Mouse (Mus musculus) limb, embryonic 13.5 days (tissue): ENCODE results near the gene Fbxl13. TPM values are rescaled to one million over a fixed set of nuclear protein-coding genes. Genes with fewer than 3 reads are reported as not detected.
"Not testable (repeated sequence)": the region's sequence is repeated elsewhere in the genome, so short reads cannot be mapped to it uniquely, and the experiment has no call there.

ENCODE experiments used
- ATAC-seq: fragments of 200-750 bp; cut with Nextera tagmentation; 2 replicates; pipeline ENCODE4 v1.8.0; 2017; ENCODE audit warnings: low read depth, moderate number of reproducible peaks, moderate TSS enrichment; ENCODE audit not compliant: low FRiP score
- H3K27ac ChIP-seq: fragments of 300-500 bp; sonication (generic); 2 replicates; pipeline ENCODE4 v1.5.1; 2015; ENCODE audit warnings: inconsistent platforms, mild to moderate bottlenecking, moderate library complexity
- H3K27me3 ChIP-seq: fragments of 300-500 bp; sonication (generic); 2 replicates; pipeline ENCODE4 v1.6.1; 2015; ENCODE audit warnings: mild to moderate bottlenecking, inconsistent platforms
- H3K36me3 ChIP-seq: fragments of 300-500 bp; sonication (generic); 2 replicates; pipeline ENCODE4 v1.6.1; 2015; ENCODE audit warnings: inconsistent platforms, mild to moderate bottlenecking, moderate library complexity
- H3K4me1 ChIP-seq: fragments of 300-500 bp; sonication (generic); 2 replicates; pipeline ENCODE4 v1.6.1; 2015; ENCODE audit warnings: inconsistent platforms
- H3K4me2 ChIP-seq: fragments of 300-500 bp; sonication (generic); replicated peaks from 2 replicates; pipeline ENCODE4 v1.6.1; 2015; ENCODE audit warnings: inconsistent platforms, mild to moderate bottlenecking, moderate library complexity
- H3K4me3 ChIP-seq: fragments of 300-500 bp; sonication (generic); 2 replicates; pipeline ENCODE4 v1.5.1; 2015; ENCODE audit warnings: moderate library complexity, mild to moderate bottlenecking, inconsistent platforms
- H3K9ac ChIP-seq: fragments of 300-500 bp; sonication (generic); 2 replicates; pipeline ENCODE4 v1.6.1; 2015; ENCODE audit warnings: mild to moderate bottlenecking, inconsistent platforms
- H3K9me3 ChIP-seq: fragments of 300-500 bp; sonication (generic); 2 replicates; pipeline ENCODE4 v1.6.1; 2016; ENCODE audit warnings: inconsistent platforms
- WGBS: fragments of 180-500 bp; shearing (Covaris S2); methylation state at CpG from one replicate; pipeline ENCODE4 v1.1.7; 2015; 5-methylcytosine and 5-hydroxymethylcytosine counted together
- polyA plus RNA-seq: library from polyadenylated mRNA; unstranded; fragments of >200 nt; fragmentation: Nextera tagmentation; extraction: Ambion mirVana; gene quantifications from 2 replicates; pipeline ENCODE4 v1.2.1, GENCODE M21; 2015

Fbxl13 gene
- polyA plus RNA-seq, 1 experiment from 2014 or later: 0.08 TPM

DNA sequence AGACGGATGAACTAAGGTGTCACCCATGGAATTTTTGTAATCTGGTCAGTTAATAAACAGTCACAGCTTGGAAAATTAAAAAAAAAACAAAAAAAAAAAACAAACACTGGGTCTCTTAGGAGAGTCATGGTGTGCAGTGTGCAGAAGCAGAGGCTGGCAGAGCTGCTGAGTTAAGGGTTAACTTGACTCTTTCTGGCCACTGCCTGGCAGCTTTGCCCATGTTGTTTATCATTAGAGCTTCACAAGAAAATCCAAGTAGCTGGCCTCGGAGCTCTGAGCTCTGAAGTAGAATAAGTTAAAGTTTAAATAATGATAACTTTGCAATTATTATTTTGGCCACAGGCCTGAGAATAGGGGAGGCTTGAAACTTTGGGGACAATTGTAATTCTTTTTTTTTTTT lies 45.9 kb downstream of the Fbxl13 start:
- not testable (repeated sequence) for H3K9ac ChIP-seq, H3K4me3 ChIP-seq, ATAC-seq, H3K27ac ChIP-seq, H3K4me2 ChIP-seq, H3K9me3 ChIP-seq, H3K4me1 ChIP-seq, H3K36me3 ChIP-seq, H3K27me3 ChIP-seq
- WGBS: 73% methylated on average over 2 of the region's 2 CpGs

DNA sequence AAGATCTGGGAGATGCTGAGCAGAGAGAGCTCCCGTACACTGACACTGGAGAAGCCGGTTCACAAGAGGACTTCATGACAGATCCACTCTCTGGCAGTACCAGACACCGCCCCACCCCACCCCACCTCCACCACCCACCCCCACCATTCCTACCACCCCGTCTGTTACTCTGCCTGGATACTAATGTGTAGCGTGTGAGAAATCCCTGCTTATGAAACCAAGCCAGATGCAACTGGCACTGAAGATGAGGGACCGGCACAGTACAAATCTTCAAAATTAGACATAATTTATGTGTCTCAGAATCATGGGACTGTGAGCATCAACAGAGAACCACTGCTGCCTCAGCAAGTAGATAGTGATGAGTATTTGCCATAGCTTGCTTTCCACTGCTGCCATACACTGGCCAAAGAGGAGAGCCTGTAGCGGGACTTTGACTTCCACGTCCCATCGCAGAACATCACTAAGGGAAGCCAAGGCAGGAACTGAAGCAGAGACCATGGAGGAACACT lies 52.2 kb downstream of the Fbxl13 start:
- H3K27me3 ChIP-seq: no peaks in the 10 kb centered on the region
- no peak overlapping the region for H3K4me2 ChIP-seq
- H3K4me1 ChIP-seq: peaks cover 24% of the 10 kb centered on the region
- H3K4me3 ChIP-seq: no peak overlapping the region
- no peak overlapping the region for H3K9ac ChIP-seq
- no peak overlapping the region for H3K27ac ChIP-seq
- no peaks in the 10 kb centered on the region for H3K36me3 ChIP-seq
- no peaks in the 10 kb centered on the region for H3K9me3 ChIP-seq
- no peak for ATAC-seq
- WGBS: 85% methylated on average over 9 of the region's 9 CpGs

DNA sequence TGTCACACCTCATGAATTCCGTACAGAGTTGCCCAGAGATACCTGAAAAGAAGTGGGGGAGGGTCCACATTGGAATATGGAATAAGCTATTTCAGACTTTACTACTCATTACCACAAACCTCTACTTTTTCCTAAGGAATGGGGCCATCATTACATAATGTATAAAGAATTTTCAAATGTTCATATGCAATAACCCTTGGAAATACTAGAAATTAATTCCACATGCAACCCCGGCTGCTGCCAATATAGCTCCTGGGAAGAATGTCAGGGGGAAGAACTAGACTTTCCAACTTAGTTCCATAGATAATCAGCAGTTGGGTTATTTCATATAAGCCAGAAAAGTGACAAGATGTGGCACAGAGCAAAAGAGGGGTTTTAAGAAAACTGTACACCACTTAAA lies 53.3 kb downstream of the Fbxl13 start:
- Histone ChIP-seq H3K4me3 (no peak overlapping the region), H3K9ac (no peak overlapping the region), H3K27me3 (no peaks in the 10 kb centered on the region), H3K4me1 (peaks cover 27% of the 10 kb centered on the region), H3K36me3 (no peaks in the 10 kb centered on the region), H3K4me2 (no peak overlapping the region), H3K27ac (peak overlapping the region; percentile 44; the same call in 1 of the 2 replicates), H3K9me3 (no peaks in the 10 kb centered on the region)
- WGBS: 25% methylated on average over 2 of the region's 2 CpGs
- peak; percentile 78 for ATAC-seq

DNA sequence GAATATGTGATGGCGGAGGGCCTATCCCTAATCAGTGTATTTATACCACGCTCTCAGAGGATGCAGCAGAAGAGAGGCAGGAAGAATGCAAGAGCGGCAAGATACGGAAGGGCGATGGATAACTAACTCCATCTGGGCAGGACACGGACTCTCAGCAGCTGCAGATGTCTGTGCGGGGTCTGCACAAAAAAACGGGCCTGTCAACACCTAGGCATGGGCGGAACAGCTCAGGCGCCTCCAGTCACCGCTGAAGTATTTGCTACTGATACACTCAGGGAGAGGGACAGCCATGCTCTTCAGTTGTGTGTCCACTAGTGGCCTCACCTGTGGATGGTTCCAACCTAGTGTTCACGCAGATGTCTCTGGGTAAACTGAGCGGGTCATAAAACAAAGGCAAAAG lies 57.2 kb downstream of the Fbxl13 start:
- no peak for ATAC-seq

DNA sequence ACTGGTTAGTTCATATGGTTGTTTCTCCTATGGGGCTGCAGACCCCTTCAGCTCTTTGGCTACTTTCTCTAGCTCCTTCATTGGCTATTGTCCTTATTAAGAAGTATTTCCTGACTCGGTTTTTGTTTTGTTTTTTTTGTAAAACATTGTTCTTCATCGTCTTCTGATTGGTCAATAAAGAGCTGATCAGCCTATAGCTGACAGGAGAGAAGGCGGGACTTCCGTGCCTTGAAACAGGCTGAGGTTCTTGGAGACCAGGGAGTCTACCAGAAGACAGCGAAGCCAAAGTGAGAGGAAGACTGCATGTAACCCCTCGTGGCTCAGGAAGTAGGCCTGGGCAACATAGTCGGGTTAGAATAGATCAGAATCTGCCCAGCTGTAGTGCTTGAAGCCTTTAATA lies 57.8 kb downstream of the Fbxl13 start:
- ATAC-seq: no peak
- WGBS: 78% methylated on average over 7 of the region's 7 CpGs
- H3K9me3 ChIP-seq: no peaks in the 10 kb centered on the region

More for the DNA sequence above, 57.2 kb downstream of the Fbxl13 start:
- peaks cover 32% of the 10 kb centered on the region for H3K4me1 ChIP-seq
- H3K4me3 ChIP-seq: no peak overlapping the region
- no peaks in the 10 kb centered on the region for H3K9me3 ChIP-seq
- no peak overlapping the region for H3K9ac ChIP-seq
- 61% methylated on average over 13 of the region's 13 CpGs for WGBS
- no peak overlapping the region; the same call in 1 of the 2 replicates for H3K27ac ChIP-seq
- H3K27me3 ChIP-seq: no peaks in the 10 kb centered on the region
- H3K4me2 ChIP-seq: no peak overlapping the region
- H3K36me3 ChIP-seq: no peaks in the 10 kb centered on the region

DNA sequence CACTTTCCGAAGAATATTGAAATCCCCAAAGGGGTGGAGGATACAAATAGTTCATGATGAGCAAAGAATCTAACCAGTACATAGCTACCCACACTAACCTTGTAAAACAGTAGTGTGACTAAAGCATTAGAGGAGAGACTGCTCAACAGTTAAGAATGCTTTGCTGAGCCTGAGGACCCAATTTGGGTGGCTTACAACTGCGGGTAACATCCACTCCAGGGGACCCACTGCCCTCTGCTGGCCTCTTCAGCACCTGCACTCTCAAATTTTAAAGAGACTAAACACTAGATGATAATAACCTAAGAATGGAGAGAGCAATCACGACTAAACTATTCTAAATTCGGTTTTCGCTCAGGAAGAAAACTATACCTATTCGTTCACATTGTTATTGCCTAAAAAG lies 58.7 kb downstream of the Fbxl13 start:
- WGBS: 55% methylated on average over 6 of the region's 6 CpGs
- Histone ChIP-seq H3K4me3 (no peak overlapping the region), H3K36me3 (no peaks in the 10 kb centered on the region), H3K9me3 (no peaks in the 10 kb centered on the region), H3K27me3 (no peaks in the 10 kb centered on the region), H3K27ac (no peak overlapping the region), H3K4me2 (no peak overlapping the region), H3K9ac (no peak overlapping the region), H3K4me1 (peaks cover 18% of the 10 kb centered on the region)
- ATAC-seq: no peak

More for the DNA sequence above, 57.8 kb downstream of the Fbxl13 start:
- no peaks in the 10 kb centered on the region for H3K27me3 ChIP-seq
- no peak overlapping the region for H3K4me2 ChIP-seq
- no peak overlapping the region for H3K27ac ChIP-seq
- no peaks in the 10 kb centered on the region for H3K36me3 ChIP-seq
- no peak overlapping the region for H3K4me3 ChIP-seq
- no peak overlapping the region for H3K9ac ChIP-seq
- peaks cover 27% of the 10 kb centered on the region for H3K4me1 ChIP-seq

DNA sequence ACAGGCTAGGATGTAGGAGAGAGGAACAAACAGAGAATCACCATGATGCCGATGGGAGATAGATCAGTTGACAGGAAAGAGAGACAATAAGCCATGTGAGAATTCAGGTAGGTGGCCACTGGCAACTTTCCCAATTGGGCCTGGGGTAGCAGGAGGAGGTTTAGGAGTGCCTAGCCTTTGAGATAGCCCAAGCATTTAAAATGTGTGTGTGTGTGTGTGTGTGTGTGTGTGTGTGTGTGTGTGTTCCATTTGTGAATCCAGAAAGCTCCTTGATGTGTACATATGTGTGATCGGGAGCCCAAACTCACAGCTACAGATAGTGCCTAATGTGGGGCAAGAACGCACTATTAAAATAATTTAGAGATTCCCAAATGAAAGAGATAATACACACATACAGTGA lies 67.3 kb downstream of the Fbxl13 start:
- ATAC-seq: no peak

DNA sequence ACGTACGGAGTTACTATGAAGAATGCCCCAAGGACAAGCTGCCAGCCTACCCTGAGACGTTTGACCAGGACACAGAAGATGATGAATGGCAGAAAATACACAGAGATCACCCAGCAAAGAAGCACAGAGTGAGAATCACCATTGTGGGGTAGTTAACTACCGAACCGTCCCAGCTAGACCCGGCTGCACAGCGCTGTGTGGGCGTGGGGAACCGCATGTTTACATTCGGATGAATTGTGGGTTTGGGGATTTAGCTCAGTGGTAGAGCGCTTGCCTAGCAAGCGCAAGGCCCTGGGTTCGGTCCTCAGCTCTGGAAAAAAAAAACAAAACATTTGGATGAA lies 70.3 kb downstream of the Fbxl13 start:
- Histone ChIP-seq H3K4me2 (no peak overlapping the region), H3K36me3 (peaks cover 21% of the 10 kb centered on the region), H3K4me3 (no peak overlapping the region), H3K27ac (peak overlapping the region; percentile 44; the same call in 1 of the 2 replicates), H3K27me3 (no peaks in the 10 kb centered on the region), H3K9ac (no peak overlapping the region), H3K4me1 (peaks cover 38% of the 10 kb centered on the region), H3K9me3 (no peaks in the 10 kb centered on the region)
- 85% methylated on average over 13 of the region's 13 CpGs for WGBS
- no peak for ATAC-seq

More for the DNA sequence above, 67.3 kb downstream of the Fbxl13 start:
- no peaks in the 10 kb centered on the region for H3K9me3 ChIP-seq
- H3K27me3 ChIP-seq: no peaks in the 10 kb centered on the region
- H3K4me1 ChIP-seq: peaks cover 26% of the 10 kb centered on the region
- no peak overlapping the region for H3K27ac ChIP-seq
- no peak overlapping the region for H3K4me3 ChIP-seq
- H3K4me2 ChIP-seq: no peak overlapping the region
- WGBS: 85% methylated on average over 3 of the region's 3 CpGs
- no peak overlapping the region for H3K9ac ChIP-seq
- peaks cover 13% of the 10 kb centered on the region; the same call in 1 of the 2 replicates for H3K36me3 ChIP-seq

DNA sequence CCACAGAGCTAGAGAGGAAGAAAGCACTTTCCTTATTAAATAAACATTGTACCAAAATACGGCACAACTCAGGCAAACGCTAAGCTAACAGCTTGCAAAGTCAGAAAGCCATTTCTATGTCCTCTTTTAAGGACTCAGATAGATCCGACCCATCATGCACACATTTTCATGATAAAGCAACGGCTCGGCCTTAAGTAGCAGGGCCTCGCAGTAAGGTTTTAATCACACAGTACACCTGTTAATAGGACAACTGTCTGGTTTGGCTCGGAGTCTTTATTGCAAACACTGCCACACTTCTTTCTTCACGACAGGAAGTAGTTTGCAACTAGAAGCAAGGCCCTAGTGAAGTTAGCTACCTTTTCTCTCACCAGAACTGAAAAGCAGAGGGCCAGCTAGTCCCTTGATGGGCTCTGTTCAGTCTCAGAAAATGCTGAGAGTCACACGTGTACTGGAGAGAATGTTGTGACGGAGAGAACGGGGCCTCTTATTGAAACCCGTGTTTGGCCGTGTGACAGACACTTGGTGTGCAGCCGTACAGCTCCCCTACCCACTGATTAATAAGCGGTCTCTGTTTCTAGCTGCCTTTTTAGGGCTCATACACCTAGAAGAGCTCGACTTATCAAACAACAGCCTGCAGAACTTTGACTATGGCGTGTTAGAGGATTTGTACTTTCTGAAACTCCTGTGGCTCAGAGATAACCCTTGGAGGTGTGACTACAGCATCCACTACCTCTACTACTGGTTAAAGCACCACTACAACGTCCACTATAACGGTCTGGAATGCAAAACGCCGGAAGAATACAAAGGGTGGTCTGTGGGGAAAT lies 70.8 kb downstream of the Fbxl13 start:
- peaks cover 22% of the 10 kb centered on the region for H3K36me3 ChIP-seq
- ATAC-seq: no peak
- H3K27me3 ChIP-seq: no peaks in the 10 kb centered on the region
- WGBS: 46% methylated on average over 21 of the region's 21 CpGs
- peaks cover 40% of the 10 kb centered on the region for H3K4me1 ChIP-seq
- H3K9me3 ChIP-seq: no peaks in the 10 kb centered on the region
- H3K27ac ChIP-seq: peak overlapping the region; percentile 44; the same call in 1 of the 2 replicates
- no peak overlapping the region for H3K9ac ChIP-seq
- no peak overlapping the region for H3K4me2 ChIP-seq
- no peak overlapping the region for H3K4me3 ChIP-seq

DNA sequence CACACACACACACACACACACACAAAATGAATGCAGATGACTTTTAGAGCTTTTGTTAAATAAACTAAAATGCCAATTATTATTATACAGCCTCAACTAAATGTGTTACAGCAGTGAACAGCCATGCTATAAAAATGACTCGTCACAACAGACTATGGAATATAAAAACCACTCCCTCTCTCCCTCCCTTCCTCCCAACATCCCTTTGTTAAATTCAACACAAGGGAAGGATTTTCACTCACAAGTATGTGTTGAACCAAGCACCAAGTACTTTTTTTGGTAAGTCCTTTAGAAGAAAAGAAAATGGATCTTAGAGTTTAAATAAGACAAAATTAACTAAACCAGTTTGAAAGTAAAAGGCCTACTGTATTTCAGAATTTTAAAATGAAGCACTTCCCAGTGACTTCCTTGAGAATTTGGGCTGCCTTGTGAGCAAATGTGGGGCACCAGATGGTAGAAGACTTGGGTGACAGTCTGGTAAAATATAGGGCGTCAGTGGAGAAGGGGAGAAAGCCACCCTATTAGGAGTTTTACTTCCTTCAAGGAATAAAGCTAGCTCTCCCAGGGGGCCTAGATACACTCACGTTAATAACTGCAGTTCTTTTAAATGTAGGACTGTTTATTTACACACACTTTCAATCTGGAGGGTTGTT lies 72.5 kb downstream of the Fbxl13 start:
- Histone ChIP-seq H3K27me3 (no peaks in the 10 kb centered on the region), H3K36me3 (peaks cover 25% of the 10 kb centered on the region), H3K9ac (no peak overlapping the region), H3K4me2 (no peak overlapping the region), H3K4me3 (no peak overlapping the region), H3K9me3 (no peaks in the 10 kb centered on the region), H3K4me1 (peaks cover 52% of the 10 kb centered on the region), H3K27ac (no peak overlapping the region)
- 36% methylated on average over 3 of the region's 3 CpGs for WGBS
- no peak for ATAC-seq

DNA sequence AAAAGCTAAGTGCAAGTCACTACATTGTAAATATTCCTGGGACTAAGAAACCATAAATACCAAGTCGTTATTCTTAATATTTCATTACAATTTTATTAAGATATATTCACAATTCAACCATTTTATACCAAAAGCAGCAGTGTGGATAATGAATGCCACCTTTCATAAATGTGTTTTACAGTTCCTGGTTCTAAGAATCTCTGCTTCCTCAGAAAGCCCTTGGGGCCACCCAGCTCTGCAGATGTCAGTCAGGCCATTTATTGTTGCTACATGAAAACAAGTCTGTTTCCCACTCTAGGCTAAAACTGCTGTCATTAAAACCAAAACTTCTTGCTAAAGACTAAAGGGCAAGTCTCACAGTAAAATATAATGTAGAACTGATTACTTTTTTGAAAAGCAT lies 77.7 kb downstream of the Fbxl13 start:
- Histone ChIP-seq H3K4me3 (no peak overlapping the region), H3K9me3 (no peaks in the 10 kb centered on the region), H3K36me3 (peaks cover 27% of the 10 kb centered on the region), H3K27ac (peak overlapping the region; percentile 77; the same call in 1 of the 2 replicates), H3K27me3 (no peaks in the 10 kb centered on the region), H3K9ac (no peak overlapping the region), H3K4me1 (peaks cover 52% of the 10 kb centered on the region), H3K4me2 (no peak overlapping the region)
- 41% methylated on average over 1 of the region's 1 CpGs for WGBS
- ATAC-seq: peak; percentile 71; the same call in 1 of the 2 replicates

DNA sequence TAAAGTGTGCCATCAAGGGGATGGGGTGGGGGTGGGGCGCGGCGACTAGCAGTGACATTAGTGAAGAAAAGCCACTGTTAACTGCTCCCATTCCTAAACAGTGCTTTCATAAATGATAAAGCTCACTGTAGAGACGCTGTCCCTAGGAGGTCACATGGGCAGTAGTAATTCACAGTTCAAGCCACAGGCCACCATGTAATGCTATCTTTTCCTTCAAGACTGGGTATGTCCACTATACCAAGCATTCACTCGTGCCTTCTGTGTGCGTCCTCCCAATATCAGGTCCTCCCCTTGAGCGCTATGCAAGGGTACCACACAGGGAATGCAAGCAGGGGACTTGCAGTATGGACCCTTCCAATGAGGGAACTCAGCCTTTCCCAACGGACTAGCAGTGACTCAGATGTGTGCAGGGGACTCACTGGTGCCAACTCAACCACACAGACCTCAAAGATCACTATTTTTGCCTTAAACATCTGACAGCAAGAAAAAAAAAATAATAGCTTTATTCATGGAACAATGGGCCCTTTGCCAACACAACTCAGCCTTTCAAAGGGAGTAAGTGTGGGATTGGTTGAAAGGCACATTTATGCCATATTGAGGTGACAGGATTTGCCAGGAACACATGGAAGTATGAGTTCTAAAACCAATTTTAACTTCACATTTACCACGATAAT lies 79.9 kb downstream of the Fbxl13 start:
- Histone ChIP-seq H3K36me3 (peaks cover 42% of the 10 kb centered on the region), H3K4me3 (no peak overlapping the region), H3K4me2 (no peak overlapping the region), H3K27ac (peak overlapping the region; percentile 65), H3K9ac (no peak overlapping the region), H3K27me3 (no peaks in the 10 kb centered on the region), H3K4me1 (peaks cover 44% of the 10 kb centered on the region), H3K9me3 (no peaks in the 10 kb centered on the region)
- ATAC-seq: no peak
- 89% methylated on average over 9 of the region's 9 CpGs for WGBS
